Mouse (Mus musculus) CH12.LX (cell line): Measurements from ENCODE around the gene Fbxo42. TPM values are rescaled to one million over a fixed set of nuclear protein-coding genes. Genes with fewer than 3 reads are reported as not detected.

ENCODE experiments used
- DNase-seq: peaks from one replicate; pipeline ENCODE4 v3.0.0-alpha.2; 2013; ENCODE audit errors: extremely low read depth
- H3K27ac ChIP-seq: 2 replicates; pipeline ENCODE4 v1.5.1; 2012; ENCODE audit warnings: low read depth, mild to moderate bottlenecking, control low read depth, moderate library complexity; ENCODE audit not compliant: insufficient read depth
- H3K27me3 ChIP-seq: replicated peaks from 2 replicates; pipeline ENCODE3; 2012; ENCODE audit warnings: inconsistent platforms
- H3K36me3 ChIP-seq, 2 experiments: replicated peaks in 1 of 2; 2 replicates each; pipeline versions ENCODE3 to v1.6.1; 2012; ENCODE audit warnings: inconsistent platforms in 1 of 2, low read length in 1 of 2, mild to moderate bottlenecking in 1 of 2, mixed read lengths in 1 of 2, moderate library complexity in 1 of 2; ENCODE audit not compliant: control insufficient read depth in 1 of 2, insufficient read depth in 1 of 2
- H3K4me1 ChIP-seq, 2 experiments: 2 replicates each; pipeline ENCODE4 v1.6.1; 2012; ENCODE audit warnings: inconsistent platforms in 1 of 2, moderate library complexity in 1 of 2; ENCODE audit not compliant: insufficient read depth in 2 of 2, control insufficient read depth in 1 of 2
- H3K4me2 ChIP-seq: 2 replicates; pipeline ENCODE4 v1.6.1; 2012; ENCODE audit warnings: low read depth, mild to moderate bottlenecking, control low read depth; ENCODE audit not compliant: poor library complexity, insufficient read depth, severe bottlenecking
- H3K4me3 ChIP-seq, 3 experiments: fragments of 150-350 bp in 1 of 3; sonication (generic) in 1 of 3; replicated peaks in 1 of 3; 2 replicates each; pipeline versions ENCODE3 to v1.5.1; 2011 to 2012; ENCODE audit warnings: low read depth in 2 of 3, low read length in 2 of 3, mild to moderate bottlenecking in 2 of 3, moderate library complexity in 2 of 3, control low read depth in 1 of 3, improper control_type of control experiment in 1 of 3, inconsistent platforms in 1 of 3, mixed read lengths in 1 of 3; ENCODE audit not compliant: poor library complexity in 1 of 3
- H3K79me2 ChIP-seq: replicated peaks from 2 replicates; pipeline ENCODE4 v1.6.1; 2012; ENCODE audit warnings: mild to moderate bottlenecking, moderate library complexity; ENCODE audit not compliant: control insufficient read depth, poor library complexity, insufficient read depth, severe bottlenecking; ENCODE audit errors: extremely low read depth
- H3K9ac ChIP-seq: 2 replicates; pipeline ENCODE4 v1.6.1; 2012; ENCODE audit warnings: low read depth, mild to moderate bottlenecking, control low read depth, moderate library complexity; ENCODE audit not compliant: insufficient read depth
- H3K9me3 ChIP-seq: replicated peaks from 2 replicates; pipeline ENCODE3; 2012; ENCODE audit warnings: low read length, inconsistent platforms, mixed read lengths
- CHD2 ChIP-seq: IDR thresholded peaks from 2 replicates; pipeline ENCODE4 v1.6.1; 2011; ENCODE audit warnings: low read length, improper control_type of control experiment
- ETS1 ChIP-seq: conservative IDR thresholded peaks from 2 replicates; pipeline ENCODE4 v1.6.1; 2012; ENCODE audit warnings: low read depth, mild to moderate bottlenecking, inconsistent platforms, low read length, improper control_type of control experiment, moderate library complexity
- HCFC1 ChIP-seq: IDR thresholded peaks from 2 replicates; pipeline ENCODE4 v1.6.1; 2012; ENCODE audit warnings: low read depth, mild to moderate bottlenecking, inconsistent platforms, low read length, improper control_type of control experiment
- MAX ChIP-seq: IDR thresholded peaks from 2 replicates; pipeline ENCODE4 v1.6.1; 2011; ENCODE audit warnings: low read length, improper control_type of control experiment
- MEF2A ChIP-seq: IDR thresholded peaks from 2 replicates; pipeline ENCODE4 v1.6.1; 2014; ENCODE audit warnings: low read depth, mild to moderate bottlenecking, inconsistent platforms, low read length, improper control_type of control experiment, borderline replicate concordance
- MYC ChIP-seq: IDR thresholded peaks from 2 replicates; pipeline ENCODE4 v1.6.1; 2011; ENCODE audit warnings: low read depth, mild to moderate bottlenecking, improper control_type of control experiment, low read length
- NELFE ChIP-seq: IDR thresholded peaks from 2 replicates; pipeline ENCODE4 v1.6.1; 2011; ENCODE audit warnings: low read depth, low read length, improper control_type of control experiment
- NRF1 ChIP-seq: IDR thresholded peaks from 2 replicates; pipeline ENCODE4 v1.6.1; 2014; ENCODE audit warnings: low read depth, mild to moderate bottlenecking, inconsistent platforms, low read length, improper control_type of control experiment, moderate library complexity
- RAD21 ChIP-seq: IDR thresholded peaks from 2 replicates; pipeline ENCODE4 v1.6.1; 2011; ENCODE audit warnings: low read depth, mild to moderate bottlenecking, low read length, improper control_type of control experiment, moderate library complexity
- TBP ChIP-seq: conservative IDR thresholded peaks from 2 replicates; pipeline ENCODE4 v1.6.1; 2011; ENCODE audit warnings: low read depth, low read length, improper control_type of control experiment
- USF2 ChIP-seq: conservative IDR thresholded peaks from 2 replicates; pipeline ENCODE4 v1.6.1; 2011; ENCODE audit warnings: low read depth, low read length, improper control_type of control experiment
- ZC3H11A ChIP-seq: IDR thresholded peaks from 2 replicates; pipeline ENCODE4 v1.6.1; 2012; ENCODE audit warnings: low read depth, mild to moderate bottlenecking, inconsistent platforms, low read length, improper control_type of control experiment
- ZNF384 ChIP-seq: IDR thresholded peaks from 2 replicates; pipeline ENCODE4 v1.6.1; 2012; ENCODE audit warnings: low read depth, low read length, improper control_type of control experiment, inconsistent platforms
- dilution Hi-C: fragments of 300-500 bp; cut with MboI; formaldehyde crosslinking; loops from 2 replicates; pipeline ENCODE4 v1.14.3; 2020; ENCODE audit warnings: low sequenced_read_pairs; ENCODE audit not compliant: extremely low pct_unique_long_range_greater_than_20kb, extremely low pct_ligation_motif_present
- in situ Hi-C: fragments of 300-500 bp; cut with MboI; formaldehyde crosslinking; loops from 3 replicates; pipeline ENCODE4 v1.14.3; 2019; ENCODE audit warnings: low sequenced_read_pairs, low pct_ligation_motif_present, low pct_unique_long_range_greater_than_20kb, mixed read lengths
- polyA plus RNA-seq: library from polyadenylated mRNA; unstranded; fragments of >175 nt; gene quantifications from 2 replicates; pipeline ENCODE4 v1.2.1, GENCODE M21; 2012; ENCODE audit warnings: low read depth; ENCODE audit not compliant: insufficient read length
- total RNA-seq, 2 experiments: library from RNA; depleted of rRNA; stranded (reverse); fragments of 300-350 nt in 1 of 2; fragments of >200 nt in 1 of 2; gene quantifications; 2 replicates each; pipeline ENCODE4 v1.2.3; 2012 to 2014

Fbxo42 gene
- total and polyA plus RNA-seq, 3 experiments, result 9.8 to 16.5 (median 14.4) TPM

DNA sequence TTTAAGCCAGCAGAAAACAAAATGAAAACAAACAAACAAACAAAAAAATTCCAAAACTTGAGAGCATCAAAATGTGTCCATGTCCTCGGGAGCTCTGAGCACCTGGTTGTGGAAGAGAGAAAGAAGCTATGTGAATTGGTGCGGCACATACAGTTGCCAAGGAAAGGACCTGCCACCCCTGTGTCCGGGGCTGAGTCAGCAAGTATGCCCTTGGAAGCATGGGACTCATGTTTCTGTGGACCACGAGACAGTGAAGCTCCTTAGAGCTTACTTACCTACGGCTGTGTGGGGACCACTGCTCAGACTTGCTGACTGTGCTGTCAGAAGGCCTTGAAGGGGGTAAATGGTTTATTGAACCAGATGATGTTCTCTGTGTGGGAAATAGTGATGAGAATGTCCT lies 16.0 kb downstream of the Fbxo42 start:
- peaks cover 7 to 49% of the 10 kb centered on the region in 2 experiments for H3K36me3 ChIP-seq
- in situ Hi-C loops (no loop called here), dilution Hi-C loops (no loop called here)
- no peak overlapping the region for H3K4me3 ChIP-seq
- TF ChIP-seq MEF2A, result no peak
- no peak for TF ChIP-seq TBP
- TF ChIP-seq ZNF384, result no peak
- no peak for TF ChIP-seq MYC
- no peak for TF ChIP-seq NRF1
- TF ChIP-seq HCFC1, result no peak
- no peak overlapping the region for H3K4me2 ChIP-seq
- H3K4me1 ChIP-seq, result peaks cover under 1 to 51% of the 10 kb centered on the region in 2 experiments; a peak in 3 of 4 replicates
- no peak overlapping the region for H3K9ac ChIP-seq
- H3K9me3 ChIP-seq, result no peaks in the 10 kb centered on the region
- no peaks in the 10 kb centered on the region for H3K27me3 ChIP-seq
- DNase-seq, result no peak
- H3K79me2 ChIP-seq, result peaks cover 73% of the 10 kb centered on the region
- no peak overlapping the region for H3K27ac ChIP-seq

DNA sequence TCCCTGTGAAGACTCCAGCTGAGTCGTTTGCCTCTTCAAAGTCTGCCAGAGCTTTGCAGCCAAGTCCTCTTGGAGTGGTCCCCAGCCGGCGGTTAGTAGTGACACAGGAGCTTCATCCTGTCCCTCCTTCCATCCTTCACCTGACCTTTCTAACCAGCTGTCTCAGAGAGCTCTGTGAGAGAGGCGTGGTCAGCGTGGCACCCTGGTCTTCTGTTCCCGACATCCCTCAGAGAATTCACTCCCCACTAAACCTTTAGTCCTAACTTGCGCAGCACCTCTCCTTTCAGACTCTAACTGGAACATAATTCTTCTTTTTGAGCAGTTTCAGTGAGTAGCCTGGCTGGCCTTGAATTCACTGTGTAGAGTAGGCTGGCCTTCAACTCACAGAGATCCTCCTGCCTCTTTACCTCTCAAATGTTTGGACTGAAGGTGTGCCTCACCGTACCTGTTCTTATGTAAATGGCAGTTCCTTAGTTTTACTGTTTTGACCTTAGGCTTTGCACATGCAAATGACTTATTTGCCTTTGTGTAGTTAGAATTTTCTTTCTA lies 18.1 kb downstream of the Fbxo42 start:
- H3K4me3 ChIP-seq, result no peak overlapping the region
- no peak for DNase-seq
- dilution Hi-C loops, result no loop called here

DNA sequence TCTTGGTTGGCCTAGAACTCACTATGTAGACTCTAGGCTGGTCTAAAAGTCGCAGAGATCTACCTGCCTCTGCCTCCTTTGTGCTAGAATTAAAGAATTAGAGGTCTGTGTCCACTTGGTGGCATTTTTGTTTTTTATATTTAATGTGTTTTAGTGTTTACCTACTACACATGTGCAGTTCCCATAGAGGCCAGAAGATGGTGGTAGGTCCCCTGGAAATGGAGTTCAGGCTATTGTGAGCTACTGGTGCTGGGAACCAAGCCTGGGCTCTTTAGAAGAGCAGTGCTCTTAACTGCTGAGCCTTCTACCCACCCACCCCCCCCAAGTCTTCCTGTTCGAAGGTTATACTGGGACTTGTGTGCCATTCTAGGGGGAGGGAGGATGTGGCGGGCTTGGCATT lies 19.4 kb downstream of the Fbxo42 start:
- Histone ChIP-seq H3K9me3 (no peaks in the 10 kb centered on the region), H3K4me2 (no peak overlapping the region), H3K4me1 (peaks cover 0 to 23% of the 10 kb centered on the region in 2 experiments; a peak in 2 of 4 replicates), H3K9ac (no peak overlapping the region), H3K36me3 (peaks cover 36 to 72% of the 10 kb centered on the region in 2 experiments), H3K79me2 (peaks cover 44% of the 10 kb centered on the region), H3K27ac (no peak overlapping the region), H3K27me3 (no peaks in the 10 kb centered on the region), H3K4me3 (no peak overlapping the region)
- in situ Hi-C loops (no loop called here), dilution Hi-C loops (no loop called here)
- TF ChIP-seq ZC3H11A (no peak), RAD21 (peak; percentile 3), ETS1 (no peak), NELFE (no peak), MAX (no peak), USF2 (no peak)
- no peak for DNase-seq

More for the DNA sequence above, 18.1 kb downstream of the Fbxo42 start:
- TF ChIP-seq CHD2, result no peak
- TF ChIP-seq ETS1, result no peak
- no peak for TF ChIP-seq TBP
- Histone ChIP-seq H3K4me1 (peaks cover 0 to 31% of the 10 kb centered on the region in 2 experiments; a peak in 2 of 4 replicates), H3K36me3 (peaks cover 24 to 66% of the 10 kb centered on the region in 2 experiments), H3K9me3 (no peaks in the 10 kb centered on the region), H3K27ac (no peak overlapping the region), H3K4me2 (no peak overlapping the region), H3K27me3 (no peaks in the 10 kb centered on the region), H3K9ac (no peak overlapping the region), H3K79me2 (peaks cover 57% of the 10 kb centered on the region)
- in situ Hi-C loops, result no loop called here
